Mouse (Mus musculus): ENCODE data around the gene Ift46.

The Ift46 gene

DNA sequence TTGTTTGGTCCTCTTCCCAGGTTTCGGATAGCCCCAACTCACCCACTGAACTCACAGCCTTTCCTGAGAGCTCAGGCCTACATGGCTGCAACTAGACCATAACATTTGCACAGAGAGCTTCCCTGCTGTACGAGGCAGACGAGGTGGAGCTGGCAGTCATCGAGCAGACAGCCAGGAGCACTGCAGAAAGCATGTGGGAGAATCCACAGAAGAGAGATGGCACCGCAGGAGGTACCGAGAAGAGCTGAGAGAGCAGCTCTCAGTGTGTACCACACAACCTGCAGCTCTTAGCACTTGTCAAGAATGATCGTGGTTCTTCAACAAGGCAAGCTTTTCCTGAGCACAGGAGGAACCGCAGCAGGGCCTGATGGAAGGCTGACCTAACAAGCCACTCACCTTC is 46.5 kb downstream of the Ift46 start:
- no peak for DNase-seq

DNA sequence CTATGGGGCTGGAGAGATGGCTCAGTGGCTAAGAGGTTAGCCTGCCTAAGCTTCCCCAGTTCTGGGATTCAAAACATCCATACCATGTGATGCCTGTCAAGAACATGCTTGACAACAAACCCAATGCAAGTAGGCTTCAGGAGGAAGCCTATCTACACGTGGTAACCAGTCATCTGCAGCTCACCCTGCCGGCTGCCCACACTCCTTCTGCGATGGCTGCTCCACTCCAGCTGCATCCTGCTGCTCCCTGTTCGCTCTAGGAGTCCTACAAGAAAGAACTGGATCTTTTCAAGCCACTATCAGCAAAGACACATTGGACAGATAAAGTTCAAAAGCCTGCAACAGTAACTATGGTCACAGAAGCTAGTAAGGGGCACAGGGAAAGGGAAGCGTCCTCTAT is 49.8 kb downstream of the Ift46 start:
- no peak for DNase-seq

DNA sequence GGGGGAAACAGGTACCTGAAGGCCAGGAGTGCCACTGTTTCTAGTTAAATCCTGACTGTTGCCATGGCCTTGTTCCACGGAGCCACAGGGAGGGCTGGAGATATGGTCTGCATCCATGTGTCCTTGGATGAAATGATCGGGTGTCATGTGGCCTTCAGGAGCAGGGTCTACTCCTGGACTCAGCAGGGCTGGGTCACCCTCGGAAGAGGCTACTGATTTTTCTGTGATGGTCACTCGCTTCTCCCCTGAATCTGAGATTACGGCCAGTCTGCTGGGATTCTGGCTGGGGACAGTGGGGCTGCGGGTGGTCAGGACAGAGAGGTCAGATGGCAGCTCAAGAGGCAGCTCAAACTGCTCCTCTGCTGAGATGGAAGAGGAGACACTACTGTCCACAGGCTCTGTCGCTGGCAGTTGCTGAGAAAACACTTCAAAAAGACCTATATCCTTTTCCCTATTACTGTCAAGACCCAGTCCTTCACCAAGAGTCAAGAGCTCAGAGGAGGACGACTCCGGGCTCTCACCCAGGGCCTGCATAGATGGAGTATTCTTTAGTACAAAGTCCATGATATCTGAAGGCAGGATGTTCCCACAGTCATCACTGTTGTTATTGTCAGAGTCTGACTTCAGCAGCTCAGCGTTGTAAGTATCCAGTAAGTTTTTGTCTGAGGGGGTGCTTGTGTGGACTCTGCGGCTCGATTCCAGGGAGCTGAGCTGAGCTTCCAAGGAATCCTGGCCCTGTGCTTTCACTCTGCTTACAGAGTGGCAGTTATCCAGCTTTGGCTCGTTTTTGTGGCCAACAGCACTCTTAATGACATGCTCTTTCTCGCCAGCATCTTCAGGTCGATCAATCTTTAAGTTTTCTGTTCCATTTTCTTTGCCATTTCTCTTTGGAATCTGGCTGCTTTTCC is 52.5 kb downstream of the Ift46 start:
- DNase-seq = no peak

DNA sequence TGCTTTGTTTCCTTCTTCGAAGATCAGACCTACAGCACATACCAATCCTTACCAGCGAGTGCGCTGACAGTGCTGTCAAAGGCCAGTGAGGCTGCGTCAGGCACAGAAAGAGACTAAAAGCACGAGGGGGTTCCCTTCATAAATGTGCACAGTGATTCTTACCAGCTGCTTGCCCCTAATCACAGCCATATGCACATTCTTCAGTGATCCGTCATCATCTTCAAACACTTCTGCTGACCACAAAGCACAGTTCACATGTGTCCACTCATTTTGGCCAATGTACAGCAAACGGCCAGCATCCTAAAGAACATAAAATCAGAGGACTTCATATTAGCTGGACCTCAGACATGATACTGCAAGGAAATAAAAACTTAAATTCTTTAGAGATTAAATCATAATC is 59.0 kb downstream of the Ift46 start:
- DNase-seq = no peak

DNA sequence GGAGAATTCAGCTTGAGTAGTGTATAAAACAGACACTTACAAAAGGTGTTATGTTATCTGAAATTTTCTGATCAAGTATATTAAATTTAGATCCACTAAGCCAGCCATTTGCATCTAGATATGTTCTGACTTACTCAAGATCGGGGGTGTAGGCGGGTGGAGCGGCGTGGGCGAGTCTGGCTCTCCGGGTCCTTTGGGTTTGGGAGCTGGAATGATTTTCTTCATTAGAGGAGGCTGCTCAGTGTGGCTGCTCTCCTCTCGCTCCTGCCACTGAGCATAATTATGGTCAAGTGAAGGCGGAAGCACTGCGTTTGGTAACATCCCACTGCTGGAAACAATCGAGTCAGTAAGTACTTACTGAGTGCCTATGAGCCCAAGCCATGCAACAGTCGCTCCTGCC is 61.2 kb downstream of the Ift46 start:
- DNase-seq = no peak

DNA sequence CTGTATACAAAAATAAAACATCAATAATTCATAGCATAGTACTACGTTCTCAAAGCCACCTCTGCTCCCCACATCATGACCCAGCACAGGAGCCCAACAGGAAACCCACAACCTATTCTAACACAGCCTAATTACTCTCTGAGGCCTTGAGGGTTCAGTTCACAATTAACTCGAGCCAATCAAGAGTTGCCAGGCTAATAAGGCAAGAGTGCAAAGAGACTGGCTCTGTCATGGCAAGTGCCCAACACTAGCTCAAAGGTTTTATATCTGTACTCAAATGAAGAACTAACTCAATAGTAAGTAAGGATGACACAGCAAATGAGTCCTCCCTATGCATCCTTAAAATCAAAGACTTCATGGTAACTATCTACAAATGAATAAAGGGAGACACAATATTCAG is 62.8 kb downstream of the Ift46 start:
- DNase-seq = no peak

DNA sequence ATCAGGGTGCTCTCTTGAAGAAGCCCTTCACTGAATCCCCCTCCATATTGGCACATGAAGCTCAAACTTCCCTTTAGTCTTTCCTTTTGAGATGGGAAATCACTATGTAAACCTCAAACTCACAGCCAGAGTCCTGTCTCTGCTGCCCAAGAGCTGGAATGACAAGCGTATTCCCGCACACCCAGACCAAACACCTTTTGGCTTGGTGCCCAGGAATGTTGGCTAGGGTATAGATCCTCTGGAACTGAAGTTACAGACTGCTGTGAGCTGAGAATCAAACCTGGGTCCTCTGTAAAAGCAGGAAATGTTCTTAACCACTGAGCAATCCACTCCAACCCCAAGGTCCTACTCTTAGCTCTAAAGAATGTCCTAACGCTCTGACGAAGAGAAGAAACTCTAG is 64.6 kb downstream of the Ift46 start:
- DNase-seq = peak; percentile 59

DNA sequence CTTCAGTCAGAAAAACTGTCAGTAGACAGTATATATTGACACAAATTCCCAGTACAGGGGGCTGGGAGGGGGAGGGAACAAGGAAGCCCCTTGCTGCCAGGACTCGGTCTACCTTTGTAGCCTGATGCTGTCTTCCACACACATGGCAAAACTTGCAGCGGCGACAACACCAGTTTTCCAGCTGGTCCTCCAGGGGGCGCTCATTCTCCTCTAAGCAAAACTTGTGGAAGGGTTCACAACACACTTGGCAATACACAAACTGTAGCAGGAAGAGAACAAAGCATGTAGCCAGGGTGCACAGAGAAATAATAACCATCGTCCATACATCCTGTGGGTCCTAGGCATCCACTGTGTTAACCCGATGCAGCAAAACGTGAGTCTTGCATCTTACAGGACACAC is 68.7 kb downstream of the Ift46 start:
- DNase-seq = peak; percentile 81

DNA sequence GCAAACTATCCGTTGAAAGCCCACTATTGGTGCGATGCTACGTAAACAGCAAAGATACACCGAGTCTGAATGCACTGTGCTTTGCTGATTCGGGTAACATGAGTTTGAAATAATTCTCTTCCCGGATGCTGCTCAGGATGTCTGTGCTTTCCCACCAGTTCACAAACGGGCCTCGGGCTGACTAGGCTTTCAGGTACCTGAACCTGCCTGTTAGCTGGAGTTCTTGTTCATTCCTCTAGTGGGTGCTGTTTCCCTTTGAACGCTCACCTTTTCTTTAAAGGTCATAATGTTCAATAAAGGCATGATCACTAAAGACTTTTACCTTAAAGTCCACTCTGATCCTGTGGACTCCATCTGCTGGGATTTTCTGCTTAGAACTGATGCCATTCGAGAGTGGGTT is 73.5 kb downstream of the Ift46 start:
- DNase-seq = peak; percentile 34
